Mouse (Mus musculus): ENCODE measurements around the gene Rbm12.
A peak's percentile ranks its signal among the peaks of the same experiment; 100 is the strongest.

Rbm12 gene

DNA sequence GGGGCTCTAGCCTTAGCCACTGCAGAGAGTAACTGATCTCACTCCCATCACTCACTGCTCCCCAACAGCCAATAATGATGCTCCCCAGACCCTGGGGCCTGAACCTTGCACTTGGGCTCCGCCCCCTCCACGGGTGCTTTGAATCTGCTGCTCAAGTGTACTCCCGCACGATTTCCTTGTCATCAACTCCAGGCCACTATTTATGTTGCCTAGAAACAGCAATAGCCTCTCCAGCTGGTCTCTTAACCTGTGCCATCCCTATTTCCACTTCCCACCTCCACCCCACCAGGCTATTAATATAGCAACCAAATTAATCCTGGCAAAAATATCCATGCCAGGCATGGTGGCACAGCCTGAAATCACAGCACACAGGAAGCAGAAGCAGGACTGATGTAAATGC is 32.1 kb downstream of the Rbm12 start:
- DNase-seq (ENCODE audit: low read depth, low spot score): no peak

DNA sequence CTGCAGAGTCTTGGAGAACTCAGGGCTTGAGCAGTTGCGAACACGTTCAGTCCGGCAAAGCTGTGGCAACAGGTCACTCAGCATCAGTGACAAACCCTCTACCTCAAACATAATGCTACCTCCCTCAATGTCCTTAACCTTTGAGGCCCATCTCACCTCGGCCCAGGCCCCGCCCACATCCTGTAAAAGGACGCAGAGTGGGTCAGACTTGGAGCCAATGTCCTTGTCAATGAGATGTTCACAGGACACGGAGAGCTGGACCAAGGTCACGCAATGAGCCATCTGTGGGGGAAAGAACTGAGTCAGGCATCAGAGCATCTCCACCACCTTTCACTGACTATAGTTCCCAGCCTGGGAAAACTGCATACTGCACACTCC is 32.6 kb downstream of the Rbm12 start:
- no peak for DNase-seq (ENCODE audit: low read depth, low spot score)

DNA sequence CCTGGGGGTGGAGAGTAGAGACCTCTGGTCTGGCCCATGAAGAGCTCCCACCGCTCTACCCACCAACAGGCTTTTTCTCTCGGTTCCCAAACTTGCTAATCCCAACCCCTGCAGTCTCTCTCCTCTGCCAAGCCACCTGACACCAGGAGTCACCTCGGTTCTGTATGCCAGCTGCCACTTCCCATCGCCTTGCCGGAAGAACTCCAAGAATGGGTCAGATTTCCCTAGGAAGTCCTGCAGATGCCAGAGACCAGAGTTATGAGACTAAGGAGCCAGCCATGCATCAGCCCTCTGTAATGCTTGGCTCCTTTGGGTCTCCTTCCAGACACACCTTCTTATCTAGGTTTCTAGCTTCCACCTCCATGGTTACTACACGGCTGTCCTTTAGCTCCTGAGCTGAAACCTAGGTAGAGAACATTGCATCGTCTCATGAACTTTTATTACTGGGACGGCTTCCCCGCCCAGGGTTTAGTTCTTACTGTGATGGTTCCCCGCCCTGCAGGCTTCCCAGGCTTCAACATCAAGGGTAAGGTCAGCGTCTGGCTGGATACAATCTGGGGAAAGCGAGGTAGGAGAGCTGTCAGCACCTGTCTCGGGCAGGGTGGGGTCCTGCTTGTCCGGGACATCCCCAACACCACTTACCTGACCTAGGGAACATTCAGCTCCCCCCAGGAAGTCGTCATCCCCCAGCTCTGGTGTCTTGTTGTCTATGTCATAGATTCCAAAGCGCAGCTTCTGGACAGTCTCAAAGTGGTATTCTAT is 33.2 kb downstream of the Rbm12 start:
- DNase-seq (ENCODE audit: low read depth, low spot score): no peak

DNA sequence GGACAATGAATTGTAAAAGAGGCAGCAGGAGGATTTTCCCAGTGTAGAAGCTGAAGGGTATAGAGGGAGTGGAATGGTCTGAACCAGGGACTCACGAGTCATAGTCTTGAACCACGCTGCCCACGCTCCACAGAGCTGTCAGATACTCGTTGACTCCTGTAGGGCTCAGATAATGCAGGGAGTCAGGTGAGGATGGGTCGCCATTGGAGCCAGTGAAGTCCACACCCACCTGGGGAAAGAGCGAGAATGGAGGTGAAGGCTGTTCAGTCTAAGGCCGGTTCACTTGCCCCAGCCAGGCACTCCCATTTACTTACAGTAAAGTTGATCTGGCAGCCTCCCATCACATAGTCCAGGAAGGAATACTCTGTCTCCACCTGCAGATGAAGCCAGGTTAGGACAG is 34.3 kb downstream of the Rbm12 start:
- DNase-seq (ENCODE audit: low read depth, low spot score): no peak

DNA sequence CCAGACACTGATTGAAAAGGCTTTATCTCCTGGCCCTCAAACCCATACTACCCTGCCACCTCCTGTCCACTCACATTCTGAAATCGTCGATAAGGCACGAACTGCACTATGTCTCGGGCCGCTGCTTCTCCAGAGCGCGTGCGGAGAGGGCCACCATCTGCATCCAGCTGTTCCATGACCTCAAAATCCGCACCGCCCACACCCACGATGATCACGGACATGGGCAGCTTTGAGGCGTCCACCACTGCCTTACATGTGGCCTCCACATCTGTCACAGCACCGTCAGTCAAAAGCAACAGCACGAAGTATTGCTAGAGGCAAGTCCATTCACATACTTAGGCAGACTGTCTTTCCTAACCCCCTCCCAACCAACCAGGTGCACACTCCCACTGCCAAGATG is 38.1 kb downstream of the Rbm12 start:
- DNase-seq (ENCODE audit: low read depth, low spot score): no peak

DNA sequence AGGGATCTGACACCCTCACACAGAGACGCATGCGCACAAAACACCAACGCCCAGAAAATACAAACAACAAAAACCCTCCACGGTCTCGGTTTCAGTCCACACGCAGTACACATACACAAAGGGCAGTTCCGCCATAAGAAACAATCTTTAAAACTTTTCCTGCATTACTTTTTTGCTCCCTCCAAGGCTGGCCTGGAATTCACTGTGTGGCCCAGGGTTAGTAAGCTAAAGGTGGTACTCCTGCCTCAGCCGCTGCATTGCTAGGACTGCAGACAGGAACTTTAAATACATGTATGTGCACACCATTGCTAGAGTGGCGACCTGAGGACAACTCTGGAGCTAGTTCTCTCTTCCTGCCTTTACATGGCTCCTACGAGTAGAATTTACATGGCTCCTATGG is 40.5 kb downstream of the Rbm12 start:
- DNase-seq (ENCODE audit: low read depth, low spot score): no peak

DNA sequence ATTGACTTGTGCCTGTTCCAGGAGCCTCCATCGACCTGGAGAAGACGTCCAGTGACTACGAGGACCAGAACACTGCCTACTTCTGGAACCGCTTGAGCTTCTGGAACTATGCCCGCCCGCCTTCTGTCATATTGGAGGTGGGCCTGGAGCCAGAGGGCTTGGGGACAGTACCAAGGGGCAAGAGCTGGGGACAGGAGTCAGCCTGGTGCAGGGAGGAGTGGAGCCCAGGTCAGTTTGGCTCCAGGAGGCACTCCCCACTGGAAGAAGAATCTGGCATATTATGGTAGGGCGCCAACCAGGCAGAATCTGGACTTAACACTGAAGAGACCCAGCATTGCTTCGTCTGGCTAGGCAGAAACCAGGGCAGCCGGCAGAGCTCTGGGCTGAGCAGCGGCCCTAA is 43.9 kb downstream of the Rbm12 start:
- no peak for DNase-seq (ENCODE audit: low read depth, low spot score)

DNA sequence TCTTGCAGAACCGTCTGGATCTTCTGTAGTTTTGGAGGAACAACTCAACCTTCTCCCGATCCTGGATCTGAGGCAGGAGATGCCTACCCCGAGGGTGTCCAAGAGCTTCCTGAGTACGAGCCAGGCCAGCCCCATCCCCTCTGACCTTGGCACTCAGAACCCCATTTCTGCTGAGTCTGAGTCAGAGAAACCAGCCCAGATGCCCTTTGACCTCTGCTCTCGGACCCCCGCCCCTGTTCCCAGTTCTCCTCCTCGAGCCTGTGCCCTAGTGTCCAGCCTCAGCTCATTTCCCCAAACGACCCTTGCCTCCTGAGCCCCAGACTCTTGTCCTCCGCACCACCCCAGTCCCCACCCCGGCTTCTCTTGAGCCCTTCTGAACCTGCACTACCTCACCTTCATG is 45.7 kb downstream of the Rbm12 start:
- no peak for DNase-seq (ENCODE audit: low read depth, low spot score)

DNA sequence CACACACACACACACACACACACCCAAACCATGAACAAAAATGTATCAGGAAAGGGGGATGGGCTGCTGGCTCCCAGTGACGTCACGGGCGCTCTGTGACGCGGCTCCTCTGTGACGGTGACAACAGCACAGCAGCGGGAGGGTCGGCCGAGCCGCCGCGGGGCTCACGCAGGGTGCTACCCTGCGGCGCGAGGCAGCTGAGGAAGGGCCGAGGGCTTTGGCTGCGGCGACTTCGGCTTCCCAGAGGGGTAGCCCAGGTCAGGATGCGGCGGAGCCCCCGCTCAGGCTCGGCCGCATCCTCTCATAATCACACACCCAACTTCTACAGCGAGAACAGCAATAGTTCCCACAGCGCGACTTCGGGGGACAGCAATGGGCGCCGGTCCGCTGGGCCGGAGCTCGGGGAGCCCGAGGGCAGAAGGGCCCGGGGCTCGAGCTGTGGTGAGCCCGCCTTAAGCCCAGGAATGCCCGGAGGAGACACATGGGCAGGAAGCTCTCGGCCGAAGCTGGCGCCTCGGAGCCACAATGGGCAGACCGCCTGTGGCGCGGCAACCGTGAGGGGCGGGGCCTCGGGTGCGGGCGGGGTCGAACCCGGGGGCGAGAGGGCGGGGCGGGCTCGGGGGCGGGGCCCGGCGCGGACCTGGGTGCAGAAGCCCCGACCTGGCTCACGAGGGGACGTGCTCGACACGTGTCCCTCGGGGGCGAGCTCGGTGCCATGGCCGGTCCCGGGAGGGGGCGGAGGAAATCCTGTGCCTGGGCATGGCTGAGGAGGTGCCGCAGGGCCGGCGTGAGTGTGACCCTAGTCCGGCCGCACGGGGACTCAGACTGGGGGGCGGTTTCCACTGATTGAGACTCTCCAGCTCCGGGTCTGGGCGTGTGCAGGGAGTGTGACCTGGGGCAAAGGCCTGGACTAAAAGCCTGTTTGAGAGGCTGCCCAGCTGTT is 46.4 kb downstream of the Rbm12 start, which contains the start of gene Spag4:
Gene Spag4 (plus strand): TSS at position 77 of the 943 bp plus-strand sequence.
- peak; percentile 88 for DNase-seq (ENCODE audit: low read depth, low spot score)

DNA sequence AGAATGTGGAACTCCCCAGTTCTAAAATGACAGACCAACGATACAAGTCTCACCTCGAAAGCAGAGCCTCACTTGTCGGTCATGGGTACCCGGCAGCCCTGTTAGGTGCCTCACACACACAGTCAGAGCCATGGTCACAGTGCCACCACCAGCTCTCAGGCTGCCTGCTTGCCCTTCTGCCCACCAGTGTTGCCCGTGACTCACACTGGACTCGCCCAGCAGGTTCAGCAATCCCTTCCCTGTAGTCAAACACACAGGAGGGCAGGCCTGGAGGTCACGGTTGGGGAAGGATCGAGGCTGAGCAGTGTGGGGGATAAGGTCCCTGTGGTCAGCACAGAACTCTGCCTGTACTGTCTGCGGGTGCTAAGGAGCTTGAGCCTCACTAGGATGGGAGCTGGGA is 59.0 kb downstream of the Rbm12 start, which contains the start of gene Fer1l4:
Gene Fer1l4 (minus strand): TSS at position 132 of the 400 bp plus-strand sequence.
- DNase-seq (ENCODE audit: low read depth, low spot score): no peak

DNA sequence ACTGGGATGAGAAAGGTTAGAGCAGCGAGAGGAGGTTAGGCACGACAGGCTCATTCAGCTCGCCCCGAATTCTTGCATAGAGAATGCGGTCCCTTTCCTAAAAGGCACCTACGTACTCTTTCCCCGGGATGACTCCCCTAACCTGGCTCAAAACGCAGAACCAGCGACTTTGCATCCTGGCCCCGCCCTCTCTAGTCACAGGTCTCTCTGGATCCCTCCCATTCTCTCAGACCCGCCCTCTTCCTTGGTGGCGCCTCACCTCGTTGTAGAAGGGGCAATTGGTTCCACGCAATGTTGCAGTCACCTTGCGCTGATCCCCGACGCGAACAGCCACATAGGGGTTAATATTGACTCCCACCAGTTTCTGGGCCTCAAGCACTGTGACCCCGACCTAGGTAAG is 63.8 kb downstream of the Rbm12 start:
- DNase-seq (ENCODE audit: low read depth, low spot score): no peak

DNA sequence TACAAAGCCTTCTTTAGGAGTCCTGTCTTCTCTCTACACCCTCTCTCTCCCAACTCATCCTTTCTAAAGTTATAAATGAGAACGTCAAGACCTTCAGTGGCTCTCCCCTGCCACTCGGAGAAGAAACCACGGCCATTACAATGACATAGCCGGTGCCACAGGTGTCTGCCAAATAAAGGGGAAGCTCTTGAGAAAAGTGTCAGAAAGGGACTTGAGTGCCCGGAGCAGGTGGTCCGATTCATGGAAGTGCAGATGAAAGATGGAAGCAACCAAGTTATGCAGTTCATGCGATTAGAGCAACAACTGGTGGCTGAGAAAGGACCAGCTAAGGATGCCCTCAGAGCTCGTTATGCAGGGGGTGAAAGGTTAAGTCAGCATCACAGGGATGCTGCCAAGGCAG is 68.9 kb downstream of the Rbm12 start:
- no peak for DNase-seq (ENCODE audit: low read depth, low spot score)

Data from mesoderm, embryonic 11.5 days (tissue).